Mouse (Mus musculus) liver, embryonic 14.5 days (tissue): ENCODE data around the gene Lenep. TPM values are rescaled to one million over a fixed set of nuclear protein-coding genes. Genes with fewer than 3 reads are reported as not detected.

Source experiments
- ATAC-seq: fragments of 200-750 bp; cut with Nextera tagmentation; 2 replicates; pipeline ENCODE4 v1.8.0; 2017; ENCODE audit warnings: moderate number of reproducible peaks, mild to moderate bottlenecking, moderate library complexity; ENCODE audit not compliant: insufficient read depth
- DNase-seq, 3 experiments: peaks; one replicate each; pipeline ENCODE4 v3.0.0-alpha.2; 2012 to 2013; ENCODE audit warnings: low read depth in 3 of 3, low spot score in 3 of 3
- H3K27ac ChIP-seq: fragments of 300-500 bp; sonication (generic); 2 replicates; pipeline ENCODE4 v1.5.1; 2014; ENCODE audit warnings: moderate library complexity, mild to moderate bottlenecking, control low read depth, inconsistent platforms
- H3K27me3 ChIP-seq: fragments of 300-500 bp; sonication (generic); 2 replicates; pipeline ENCODE4 v1.6.1; 2014; ENCODE audit warnings: mild to moderate bottlenecking, low read length, moderate library complexity; ENCODE audit not compliant: control insufficient read depth, insufficient read depth
- H3K36me3 ChIP-seq: fragments of 300-500 bp; sonication (generic); replicated peaks from 2 replicates; pipeline ENCODE4 v1.6.1; 2014; ENCODE audit warnings: low read depth; ENCODE audit not compliant: control insufficient read depth, insufficient read depth
- H3K4me1 ChIP-seq, 2 experiments: fragments of 200-500 bp in 1 of 2; fragments of 300-500 bp in 1 of 2; sonication (generic) in 1 of 2; replicated peaks; 2 replicates each; pipeline ENCODE4 v1.6.1; 2012 to 2014; ENCODE audit warnings: antibody characterized with exemption in 1 of 2, inconsistent platforms in 1 of 2, low read length in 1 of 2; ENCODE audit not compliant: control insufficient read depth in 2 of 2, insufficient read depth in 2 of 2
- H3K4me2 ChIP-seq: fragments of 300-500 bp; sonication (generic); 2 replicates; pipeline ENCODE4 v1.6.1; 2014; ENCODE audit warnings: low read depth, mild to moderate bottlenecking, control low read depth, moderate library complexity
- H3K4me3 ChIP-seq, 2 experiments: fragments of 200-500 bp in 1 of 2; fragments of 300-500 bp in 1 of 2; sonication (generic) in 1 of 2; 2 replicates each; pipeline ENCODE4 v1.5.1; 2012 to 2014; ENCODE audit warnings: low read depth in 2 of 2, low read length in 2 of 2, mild to moderate bottlenecking in 2 of 2, control low read depth in 1 of 2, inconsistent platforms in 1 of 2, moderate library complexity in 1 of 2; ENCODE audit not compliant: insufficient read depth in 1 of 2
- H3K9ac ChIP-seq: fragments of 300-500 bp; sonication (generic); replicated peaks from 2 replicates; pipeline ENCODE4 v1.6.1; 2014; ENCODE audit warnings: mild to moderate bottlenecking, control low read depth, moderate library complexity
- H3K9me3 ChIP-seq: fragments of 300-500 bp; sonication (generic); 2 replicates; pipeline ENCODE4 v1.6.1; 2016; ENCODE audit warnings: low read length, mixed read lengths; ENCODE audit not compliant: control insufficient read depth
- CTCF ChIP-seq: IDR thresholded peaks from 2 replicates; pipeline ENCODE4 v1.5.1; 2016; ENCODE audit warnings: antibody characterized with exemption, low read depth, control low read depth
- EP300 ChIP-seq: IDR thresholded peaks from 2 replicates; pipeline ENCODE4 v1.6.1; 2016; ENCODE audit warnings: antibody characterized with exemption, low read depth
- WGBS: fragments of 180-500 bp; shearing (Covaris S2); extraction: QIAGEN DNeasy Blood & Tissue Kit; methylation state at CpG from one replicate; pipeline ENCODE4 v1.1.7; 2014; ENCODE audit not compliant: insufficient replicate concordance; 5-methylcytosine and 5-hydroxymethylcytosine counted together
- polyA plus RNA-seq, 2 experiments: library from polyadenylated mRNA; depleted of rRNA in 1 of 2; stranded (reverse) in 1 of 2; unstranded in 1 of 2; fragments of >200 nt; fragmentation: Nextera tagmentation in 1 of 2; extraction: Ambion mirVana in 1 of 2; gene quantifications; 2 replicates each; pipeline versions ENCODE4 v1.2.1 to v1.2.3; 2012 to 2014

Lenep gene
- polyA plus RNA-seq, 2 experiments: 0.76 TPM; not detected in 1

DNA sequence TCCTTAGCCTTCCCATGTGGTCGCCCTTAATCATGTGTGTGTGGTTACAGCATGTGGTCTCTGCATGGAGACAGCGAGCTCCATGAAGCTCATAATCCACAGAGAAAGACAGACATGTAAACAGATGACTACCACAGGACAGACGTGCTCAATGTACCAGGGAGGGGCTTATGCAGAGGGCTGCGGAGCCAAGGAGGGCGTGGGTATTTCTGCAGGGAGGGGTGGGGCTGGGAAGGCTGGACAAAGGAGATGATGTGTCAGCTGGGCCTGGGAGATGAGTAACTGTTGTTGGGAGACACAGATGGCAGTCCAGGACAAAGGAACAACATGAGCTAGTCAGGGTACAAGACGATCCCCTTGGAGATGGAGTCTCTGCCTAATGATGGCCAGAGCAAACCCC is 43.0 kb downstream of the Lenep start:
- DNase-seq: no peak
- no peak overlapping the region for H3K4me3 ChIP-seq
- no peaks in the 10 kb centered on the region for H3K4me1 ChIP-seq
- no peaks in the 10 kb centered on the region for H3K9me3 ChIP-seq
- TF ChIP-seq CTCF (no peak), EP300 (no peak)
- H3K27ac ChIP-seq: no peak overlapping the region
- ATAC-seq: no peak
- 45% methylated on average over 6 of the region's 6 CpGs for WGBS
- H3K36me3 ChIP-seq: no peaks in the 10 kb centered on the region
- no peaks in the 10 kb centered on the region for H3K27me3 ChIP-seq
- no peak overlapping the region for H3K4me2 ChIP-seq
- H3K9ac ChIP-seq: no peak overlapping the region

DNA sequence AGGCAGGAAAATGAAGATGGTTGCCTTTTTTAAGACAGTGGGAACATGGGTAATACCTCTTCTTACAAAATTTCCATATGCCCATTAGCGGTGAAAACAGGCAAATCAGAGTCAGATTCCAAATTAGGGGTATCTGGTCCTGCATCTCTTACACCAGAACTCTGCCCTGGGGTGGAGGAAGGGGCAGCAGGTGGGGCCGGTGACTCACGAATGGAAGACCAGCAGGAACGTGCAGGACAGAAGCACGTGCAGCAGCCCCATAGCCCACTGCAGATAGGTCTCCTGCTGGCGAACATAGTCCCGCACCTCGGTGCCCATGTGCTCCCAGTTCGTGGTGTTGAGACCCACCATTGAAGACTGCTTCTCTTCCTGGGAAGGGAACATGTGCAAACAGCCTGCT is 46.6 kb downstream of the Lenep start:
- 56% methylated on average over 9 of the region's 9 CpGs for WGBS
- Histone ChIP-seq H3K27me3 (peaks cover 3% of the 10 kb centered on the region), H3K4me2 (no peak overlapping the region), H3K4me1 (no peaks in the 10 kb centered on the region), H3K4me3 (no peak overlapping the region), H3K36me3 (no peaks in the 10 kb centered on the region), H3K27ac (no peak overlapping the region), H3K9ac (no peak overlapping the region), H3K9me3 (no peaks in the 10 kb centered on the region)
- DNase-seq (no peak), ATAC-seq (no peak)
- TF ChIP-seq EP300 (no peak), CTCF (no peak)

DNA sequence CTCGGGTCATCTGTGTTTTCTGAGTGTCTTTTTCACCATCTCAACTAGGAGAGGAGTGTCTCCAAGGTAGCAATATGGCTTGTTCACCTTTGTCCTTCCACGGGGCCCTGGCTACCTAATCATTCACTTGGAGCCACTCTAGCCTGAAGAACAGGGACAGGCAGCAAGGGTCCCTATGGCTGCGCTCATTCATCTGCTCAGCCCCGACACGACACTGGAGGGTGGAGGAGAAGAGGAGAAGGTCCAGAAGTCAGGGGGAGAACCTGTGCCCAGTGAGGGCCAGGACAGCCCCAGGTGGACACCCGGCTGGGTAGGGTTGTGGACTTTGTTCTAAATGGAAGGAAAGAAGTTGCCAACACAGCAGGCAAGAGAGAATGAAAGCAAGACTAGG is 47.1 kb downstream of the Lenep start:
- no peak overlapping the region for H3K4me2 ChIP-seq
- DNase-seq: no peak
- no peaks in the 10 kb centered on the region for H3K4me1 ChIP-seq
- no peak for ATAC-seq
- H3K27ac ChIP-seq: no peak overlapping the region
- TF ChIP-seq CTCF: no peak
- TF ChIP-seq EP300: no peak
- no peaks in the 10 kb centered on the region for H3K36me3 ChIP-seq
- H3K9me3 ChIP-seq: no peaks in the 10 kb centered on the region
- peaks cover 7% of the 10 kb centered on the region for H3K27me3 ChIP-seq
- H3K9ac ChIP-seq: no peak overlapping the region
- no peak overlapping the region for H3K4me3 ChIP-seq
- 57% methylated on average over 6 of the region's 6 CpGs for WGBS

DNA sequence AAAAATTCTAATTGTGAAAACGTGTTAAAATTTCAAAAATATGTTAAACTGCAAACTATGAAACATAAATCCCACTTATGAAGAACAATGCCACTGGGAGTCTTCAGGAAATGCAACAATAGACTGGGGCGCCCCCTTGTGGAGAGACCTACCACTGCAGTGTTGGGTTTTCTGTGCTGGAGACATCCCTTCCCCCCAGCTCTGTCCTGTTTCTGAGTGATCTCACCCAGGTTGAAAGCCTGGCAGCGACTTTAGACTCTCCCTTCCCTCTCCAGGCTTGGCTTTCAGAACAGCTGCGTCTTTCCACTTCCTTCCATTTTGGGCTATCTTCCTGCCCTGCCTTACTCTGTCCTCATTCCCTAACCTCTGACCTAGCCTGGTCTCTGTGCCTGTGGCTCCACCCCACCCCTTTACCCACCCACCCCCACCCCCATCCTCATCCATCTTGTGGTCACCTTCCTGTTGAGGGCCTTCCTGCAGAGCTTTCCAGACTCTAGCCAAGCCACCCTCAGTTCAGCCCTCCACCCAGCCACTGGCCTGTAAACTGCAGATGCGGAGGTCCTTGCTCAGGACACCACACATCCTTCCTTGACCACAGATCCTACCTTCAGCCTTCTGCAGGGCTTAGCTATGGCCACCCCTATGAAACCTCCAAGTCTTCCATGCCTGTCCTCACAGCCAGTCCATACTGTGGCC is 47.6 kb downstream of the Lenep start:
- ATAC-seq: no peak
- Histone ChIP-seq H3K4me1 (no peaks in the 10 kb centered on the region), H3K27me3 (peaks cover 12% of the 10 kb centered on the region), H3K36me3 (no peaks in the 10 kb centered on the region), H3K9ac (no peak overlapping the region), H3K4me2 (no peak overlapping the region), H3K9me3 (no peaks in the 10 kb centered on the region), H3K27ac (no peak overlapping the region), H3K4me3 (no peak overlapping the region)
- DNase-seq: no peak
- TF ChIP-seq CTCF (peak; percentile 87), EP300 (no peak)
- WGBS: 10% methylated on average over 5 of the region's 5 CpGs

DNA sequence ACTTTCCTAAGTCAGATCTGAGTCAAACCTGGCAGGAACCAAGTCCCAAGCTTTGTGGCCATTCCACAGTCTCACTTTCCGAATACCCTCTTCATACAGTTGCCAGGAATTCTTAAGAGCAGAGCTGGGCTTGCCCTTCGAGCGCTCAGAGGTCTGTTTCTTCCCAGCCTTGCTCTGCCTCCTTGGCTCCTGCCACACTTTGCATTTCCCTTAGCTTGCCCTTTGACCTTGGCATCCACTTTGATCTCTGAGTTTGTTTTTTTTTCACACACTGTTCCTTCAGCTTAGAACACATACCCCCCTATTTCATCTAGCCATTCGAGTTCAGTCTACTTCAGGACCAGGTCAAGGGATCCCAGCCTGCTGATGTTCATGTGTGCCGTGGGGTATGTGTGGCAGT is 51.3 kb downstream of the Lenep start:
- no peak overlapping the region for H3K4me3 ChIP-seq
- H3K4me2 ChIP-seq: no peak overlapping the region
- H3K9me3 ChIP-seq: no peaks in the 10 kb centered on the region
- DNase-seq (no peak), ATAC-seq (no peak)
- TF ChIP-seq EP300: no peak
- no peak for TF ChIP-seq CTCF
- no peaks in the 10 kb centered on the region for H3K36me3 ChIP-seq
- H3K9ac ChIP-seq: no peak overlapping the region
- no peak overlapping the region for H3K27ac ChIP-seq
- no peaks in the 10 kb centered on the region; a peak in 1 of 4 replicates for H3K4me1 ChIP-seq
- WGBS: 64% methylated on average over 5 of the region's 5 CpGs
- peaks cover 29% of the 10 kb centered on the region for H3K27me3 ChIP-seq

Other genes starting within 250 kb of the Lenep start
- 0.23 and 0.31 TPM in 2 replicates for gene Hcn3, start 242.6 kb downstream of the Lenep start, polyA plus RNA-seq (2012; rRNA removed)
- 0.55 and 0.56 TPM in 2 replicates for gene Hcn3, start 242.6 kb downstream of the Lenep start, polyA plus RNA-seq (2014; fragmentation: Nextera tagmentation; extraction: Ambion mirVana)
- 26.1 and 28.8 TPM in 2 replicates for gene Clk2, start 238.0 kb downstream of the Lenep start, polyA plus RNA-seq (2012; rRNA removed)
- gene Clk2, start 238.0 kb downstream of the Lenep start, polyA plus RNA-seq (2014; fragmentation: Nextera tagmentation; extraction: Ambion mirVana): 6.7 and 7.2 TPM in 2 replicates
- gene Scamp3, start 225.3 kb downstream of the Lenep start, polyA plus RNA-seq (2012; rRNA removed): 35.3 and 46.3 TPM in 2 replicates
- gene Scamp3, start 225.3 kb downstream of the Lenep start, polyA plus RNA-seq (2014; fragmentation: Nextera tagmentation; extraction: Ambion mirVana): 41.0 and 44.2 TPM in 2 replicates
- gene Fam189b, start 219.7 kb downstream of the Lenep start, polyA plus RNA-seq (2012; rRNA removed): 3.6 and 3.9 TPM in 2 replicates
- gene Fam189b, start 219.7 kb downstream of the Lenep start, polyA plus RNA-seq (2014; fragmentation: Nextera tagmentation; extraction: Ambion mirVana): 1.7 and 2.6 TPM in 2 replicates
- gene Gba, start 199.9 kb downstream of the Lenep start, polyA plus RNA-seq (2012; rRNA removed): 16.5 and 19.9 TPM in 2 replicates
- gene Gba, start 199.9 kb downstream of the Lenep start, polyA plus RNA-seq (2014; fragmentation: Nextera tagmentation; extraction: Ambion mirVana): 20.7 and 21.2 TPM in 2 replicates
- gene Thbs3, start 187.6 kb downstream of the Lenep start, polyA plus RNA-seq (2012; rRNA removed): 0.96 and 1.7 TPM in 2 replicates
- 0.44 and 0.79 TPM in 2 replicates for gene Thbs3, start 187.6 kb downstream of the Lenep start, polyA plus RNA-seq (2014; fragmentation: Nextera tagmentation; extraction: Ambion mirVana)
- 71.7 and 83.2 TPM in 2 replicates for gene Mtx1, start 175.7 kb downstream of the Lenep start, polyA plus RNA-seq (2012; rRNA removed)
- gene Mtx1, start 175.7 kb downstream of the Lenep start, polyA plus RNA-seq (2014; fragmentation: Nextera tagmentation; extraction: Ambion mirVana): 101 TPM in 2 replicates
- 0.02 and 0.18 TPM in 2 replicates for gene Muc1, start 173.7 kb downstream of the Lenep start, polyA plus RNA-seq (2012; rRNA removed)
- 0.08 and 0.11 TPM in 2 replicates for gene Muc1, start 173.7 kb downstream of the Lenep start, polyA plus RNA-seq (2014; fragmentation: Nextera tagmentation; extraction: Ambion mirVana)
- gene Krtcap2, start 156.8 kb downstream of the Lenep start, polyA plus RNA-seq (2012; rRNA removed): 26.3 and 26.4 TPM in 2 replicates
- gene Krtcap2, start 156.8 kb downstream of the Lenep start, polyA plus RNA-seq (2014; fragmentation: Nextera tagmentation; extraction: Ambion mirVana): 117 and 138 TPM in 2 replicates
- gene Trim46, start 156.5 kb downstream of the Lenep start, polyA plus RNA-seq (2012; rRNA removed): 0.29 and 0.41 TPM in 2 replicates
- gene Trim46, start 156.5 kb downstream of the Lenep start, polyA plus RNA-seq (2014; fragmentation: Nextera tagmentation; extraction: Ambion mirVana): 0.05 TPM in 1 of 2 replicates, not detected in the other
- gene Dpm3, start 143.4 kb downstream of the Lenep start, polyA plus RNA-seq (2012; rRNA removed): 89.7 and 115 TPM in 2 replicates
- gene Dpm3, start 143.4 kb downstream of the Lenep start, polyA plus RNA-seq (2014; fragmentation: Nextera tagmentation; extraction: Ambion mirVana): 64.3 and 65.8 TPM in 2 replicates
- gene Slc50a1, start 132.2 kb downstream of the Lenep start, polyA plus RNA-seq (2012; rRNA removed): 16.5 and 21.8 TPM in 2 replicates
- 17.3 and 18.7 TPM in 2 replicates for gene Slc50a1, start 132.2 kb downstream of the Lenep start, polyA plus RNA-seq (2014; fragmentation: Nextera tagmentation; extraction: Ambion mirVana)
- gene Efna1, start 121.7 kb downstream of the Lenep start, polyA plus RNA-seq (2012; rRNA removed): 3.6 and 3.7 TPM in 2 replicates
- gene Efna1, start 121.7 kb downstream of the Lenep start, polyA plus RNA-seq (2014; fragmentation: Nextera tagmentation; extraction: Ambion mirVana): 2.9 TPM in 2 replicates
- gene Efna3, start 79.8 kb downstream of the Lenep start, polyA plus RNA-seq (2012; rRNA removed): 0.06 and 0.13 TPM in 2 replicates
- gene Efna3, start 79.8 kb downstream of the Lenep start, polyA plus RNA-seq (2014; fragmentation: Nextera tagmentation; extraction: Ambion mirVana): 0.05 and 0.08 TPM in 2 replicates
- 0.81 and 0.92 TPM in 2 replicates for gene Efna4, start 64.8 kb downstream of the Lenep start, polyA plus RNA-seq (2012; rRNA removed)
- 0.62 and 0.78 TPM in 2 replicates for gene Efna4, start 64.8 kb downstream of the Lenep start, polyA plus RNA-seq (2014; fragmentation: Nextera tagmentation; extraction: Ambion mirVana)
- gene Adam15, start 52.8 kb downstream of the Lenep start, polyA plus RNA-seq (2012; rRNA removed): 6.2 TPM in 2 replicates
- gene Adam15, start 52.8 kb downstream of the Lenep start, polyA plus RNA-seq (2014; fragmentation: Nextera tagmentation; extraction: Ambion mirVana): 4.0 and 4.9 TPM in 2 replicates
- 0.02 and 0.03 TPM in 2 replicates for gene Dcst2, start 40.8 kb downstream of the Lenep start, polyA plus RNA-seq (2012; rRNA removed)
- 0.04 TPM in 1 of 2 replicates, not detected in the other for gene Dcst2, start 40.8 kb downstream of the Lenep start, polyA plus RNA-seq (2014; fragmentation: Nextera tagmentation; extraction: Ambion mirVana)
- gene Dcst1, start 37.5 kb downstream of the Lenep start, polyA plus RNA-seq (2012; rRNA removed): 0.03 TPM in 1 of 2 replicates, not detected in the other
- gene Dcst1, start 37.5 kb downstream of the Lenep start, polyA plus RNA-seq (2014; fragmentation: Nextera tagmentation; extraction: Ambion mirVana): not detected in 2 replicates
- gene Zbtb7b, start 8.0 kb downstream of the Lenep start, polyA plus RNA-seq (2012; rRNA removed): 5.4 and 6.9 TPM in 2 replicates
- gene Zbtb7b, start 8.0 kb downstream of the Lenep start, polyA plus RNA-seq (2014; fragmentation: Nextera tagmentation; extraction: Ambion mirVana): 0.95 and 1.2 TPM in 2 replicates
- gene Flad1, start 9.1 kb upstream of the Lenep start, polyA plus RNA-seq (2012; rRNA removed): 8.7 and 9.2 TPM in 2 replicates
- gene Flad1, start 9.1 kb upstream of the Lenep start, polyA plus RNA-seq (2014; fragmentation: Nextera tagmentation; extraction: Ambion mirVana): 13.0 and 13.2 TPM in 2 replicates
- gene Cks1b, start 15.6 kb upstream of the Lenep start, polyA plus RNA-seq (2012; rRNA removed): 133 and 172 TPM in 2 replicates
- gene Cks1b, start 15.6 kb upstream of the Lenep start, polyA plus RNA-seq (2014; fragmentation: Nextera tagmentation; extraction: Ambion mirVana): 288 and 295 TPM in 2 replicates
- gene Shc1, start 15.7 kb upstream of the Lenep start, polyA plus RNA-seq (2012; rRNA removed): 36.9 and 38.8 TPM in 2 replicates
- 27.5 and 30.6 TPM in 2 replicates for gene Shc1, start 15.7 kb upstream of the Lenep start, polyA plus RNA-seq (2014; fragmentation: Nextera tagmentation; extraction: Ambion mirVana)
- gene Pygo2, start 27.4 kb upstream of the Lenep start, polyA plus RNA-seq (2012; rRNA removed): 12.9 and 15.2 TPM in 2 replicates
- gene Pygo2, start 27.4 kb upstream of the Lenep start, polyA plus RNA-seq (2014; fragmentation: Nextera tagmentation; extraction: Ambion mirVana): 8.4 and 10.7 TPM in 2 replicates
- 2.2 and 3.1 TPM in 2 replicates for gene Pbxip1, start 33.9 kb upstream of the Lenep start, polyA plus RNA-seq (2012; rRNA removed)
- gene Pbxip1, start 33.9 kb upstream of the Lenep start, polyA plus RNA-seq (2014; fragmentation: Nextera tagmentation; extraction: Ambion mirVana): 2.8 and 3.3 TPM in 2 replicates
- gene Pmvk, start 51.7 kb upstream of the Lenep start, polyA plus RNA-seq (2012; rRNA removed): 23.4 and 32.2 TPM in 2 replicates
- 32.1 and 36.5 TPM in 2 replicates for gene Pmvk, start 51.7 kb upstream of the Lenep start, polyA plus RNA-seq (2014; fragmentation: Nextera tagmentation; extraction: Ambion mirVana)
- 0.02 and 0.03 TPM in 2 replicates for gene Kcnn3, start 117.4 kb upstream of the Lenep start, polyA plus RNA-seq (2012; rRNA removed)
- gene Kcnn3, start 117.4 kb upstream of the Lenep start, polyA plus RNA-seq (2014; fragmentation: Nextera tagmentation; extraction: Ambion mirVana): not detected in 2 replicates